9 mouse cellular contexts compared by ENCODE assay signal in genomic region chr9:58330293-58330692, GRCm38 (mm10). TPM values are rescaled to one million over a fixed set of nuclear protein-coding genes. Genes with fewer than 3 reads are reported as not detected.
DNase-seq lines count a peak whose midpoint lies in the region; ATAC-seq lines count a peak whose summit lies in the region.
"Had no signal": no experiment of that assay in that cellular context is flagged by ENCODE, and none has a peak within 500 bp of the region (broad histone marks: within the 10 kb centered on the region; RNA-seq: fewer than 3 reads in every experiment).

No protein-coding gene starts in this region.

- peak; percentile 81 for DNase-seq in embryo, embryonic 10 days (ENCODE audit: low spot score)
- DNase-seq in embryo, embryonic 9.5 days (ENCODE audit: extremely low spot score) = no peak
- DNase-seq in 3T3-L1 (ENCODE audit: low read depth, low spot score) = peak; percentile 66
- DNase-seq in cerebellum, adult 18-20 months = peak; percentile 74 to 77
- peak; percentile 59 for DNase-seq in gastrocnemius, postnatal 10 days
- peak; percentile 72 for DNase-seq in limb, embryonic 11.5 days (ENCODE audit: low spot score)
- DNase-seq in retina, postnatal 7 days (ENCODE audit: low read depth, low spot score) = peak; percentile 45
- no peak for DNase-seq in c-Kit-positive CD71-positive TER-119-positive erythroid progenitor cells, embryonic 14.5 days (ENCODE audit: low spot score)

- no peak overlapping the region for H3K27ac ChIP-seq in limb, embryonic 11.5 days (replicated peaks; ENCODE audit: low read depth, low read length)

- 21% methylated on average over 5 of the region's 5 CpGs for WGBS in limb, embryonic 11.5 days

- no peaks in the 10 kb centered on the region for H3K27me3 ChIP-seq in limb, embryonic 11.5 days (ENCODE audit: control insufficient read depth, insufficient read depth, low read length)

- no peak for ATAC-seq in limb, embryonic 11.5 days (ENCODE audit: insufficient number of reproducible peaks, low FRiP score, low TSS enrichment, low read depth)

- H3K9ac ChIP-seq in limb, embryonic 11.5 days (ENCODE audit: low read length) = no peak overlapping the region

- no peak overlapping the region for H3K4me3 ChIP-seq in limb, embryonic 11.5 days (ENCODE audit: low read depth, low read length)

- H3K4me1 ChIP-seq in limb, embryonic 11.5 days (ENCODE audit: control insufficient read depth, insufficient read depth, low read length) = no peaks in the 10 kb centered on the region

- H3K36me3 ChIP-seq in limb, embryonic 11.5 days (ENCODE audit: control insufficient read depth, insufficient read depth, low read length) = no peaks in the 10 kb centered on the region

- no peaks in the 10 kb centered on the region for H3K9me3 ChIP-seq in limb, embryonic 11.5 days (ENCODE audit: control insufficient read depth, low read length)

- H3K4me2 ChIP-seq in limb, embryonic 11.5 days (ENCODE audit: low read depth, severe bottlenecking) = no peak overlapping the region

RNA-seq across cellular contexts. Expression of gene Loxl1, which starts 17.3 kb away (rescaled TPM):
- total RNA-seq in gastrocnemius, postnatal 10 days (2021) = 10 to 100 TPM; 50.1 to 70.0 TPM
- polyA plus RNA-seq in limb, embryonic 11.5 days (2014; fragmentation: Nextera tagmentation; extraction: Ambion mirVana) = 15.1 and 16.0 TPM in 2 replicates

RNA-seq across cellular contexts. Expression of gene Tbc1d21, which starts 40.0 kb away (rescaled TPM):
- total RNA-seq in gastrocnemius, postnatal 10 days (2021) = not detected
- polyA plus RNA-seq in limb, embryonic 11.5 days (2014; fragmentation: Nextera tagmentation; extraction: Ambion mirVana) = not detected in 2 replicates
- total RNA-seq: gastrocnemius, postnatal 36 days had no signal

Comparison
In these comparisons a context has a peak if more than half of its experiments do, and no peak if none do; other contexts are left out.
1. DNase-seq: peak in embryo, embryonic 10 days (single experiment), 3T3-L1 (single experiment), cerebellum, adult 18-20 months (2 of 2), gastrocnemius, postnatal 10 days (single experiment), limb, embryonic 11.5 days (single experiment) and retina, postnatal 7 days (single experiment); none in embryo, embryonic 9.5 days (single experiment) and c-Kit-positive CD71-positive TER-119-positive erythroid progenitor cells, embryonic 14.5 days (single experiment).